Mouse (Mus musculus) bone marrow macrophage, adult 2 months (primary cell): ENCODE data around the gene Cd274.

ENCODE experiments used
- CTCF ChIP-seq: IDR thresholded peaks from 2 replicates; pipeline ENCODE4 v1.5.1; 2012; ENCODE audit warnings: low read depth, mild to moderate bottlenecking, low read length, moderate library complexity
- POLR2A ChIP-seq: IDR thresholded peaks from 2 replicates; pipeline ENCODE4 v1.6.1; 2012; ENCODE audit warnings: mild to moderate bottlenecking, low read depth, low read length, borderline replicate concordance

- TF ChIP-seq POLR2A (no peak), CTCF (no peak)
These were observed 40.3 kb upstream of the Cd274 start for GRCm38 (mm10) chr19:29326822-29327552.
